Mouse (Mus musculus): ENCODE measurements around the gene Ptpn4.

DNA sequence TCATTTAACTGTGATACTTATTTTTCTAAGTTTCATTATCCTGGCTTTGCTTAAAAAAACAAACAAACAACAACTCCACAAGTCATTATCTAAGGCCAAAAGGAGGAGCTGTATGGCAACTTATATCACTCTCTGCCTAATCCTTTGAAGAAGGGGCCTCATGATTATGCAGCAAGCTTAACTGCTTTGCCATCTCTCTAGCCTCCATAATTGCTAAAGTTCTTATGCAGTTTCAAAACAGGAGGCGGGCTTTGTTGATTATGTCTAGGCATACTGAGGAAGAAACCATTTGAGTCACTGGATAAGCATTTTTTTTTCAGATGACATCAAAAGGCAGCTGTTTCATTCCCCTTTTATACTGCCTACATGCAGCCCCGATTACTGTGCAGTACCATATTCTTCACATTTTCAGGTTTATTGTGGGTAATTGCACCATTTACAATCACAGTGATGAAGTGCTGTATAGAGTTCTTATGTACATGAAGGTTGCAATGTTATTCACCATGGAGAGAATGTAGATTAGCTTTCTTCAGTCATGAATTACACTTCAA, 155.7 kb downstream of the Ptpn4 start:
- TF ChIP-seq POLR2A (IDR thresholded peaks at IDR 0.05; ENCODE audit: borderline replicate concordance, extremely low read depth, insufficient read depth, insufficient read length, poor library complexity, severe bottlenecking), result no peak
- no peak for TF ChIP-seq CTCF (IDR thresholded peaks at IDR 0.05; ENCODE audit: borderline replicate concordance, extremely low read depth, insufficient read depth, insufficient read length)

Measured in brain, embryonic 14.5 days (tissue).